7 mouse cellular contexts compared by ENCODE assay signal in genomic region chr11:84179954-84180598, GRCm38 (mm10). TPM values are rescaled to one million over a fixed set of nuclear protein-coding genes. Genes with fewer than 3 reads are reported as not detected.
DNase-seq lines count a peak whose midpoint lies in the region; ATAC-seq and TF ChIP-seq lines count a peak whose summit lies in the region.

No protein-coding gene starts in this region.

- no peaks in the 10 kb centered on the region for H3K9me3 ChIP-seq in embryonic facial prominence, embryonic 10.5 days
- no peaks in the 10 kb centered on the region for H3K9me3 ChIP-seq in limb, embryonic 13.5 days
- no peaks in the 10 kb centered on the region for H3K9me3 ChIP-seq in midbrain, embryonic 15.5 days

- H3K79me2 ChIP-seq in heart, adult 2 months (replicated peaks; ENCODE audit: control insufficient read depth, insufficient read depth, low read length) = 0 out of 2 replicates have a peak, but pooled peaks cover 1% of the 10 kb centered on the region

- no peak for TF ChIP-seq POLR2A in heart, adult 2 months (IDR thresholded peaks at IDR 0.05; ENCODE audit: insufficient read depth, low read depth, low read length)
- no peak for TF ChIP-seq POLR2A in spleen, adult 2 months (IDR thresholded peaks at IDR 0.05; ENCODE audit: low read depth, low read length)

- peak overlapping the region; percentile 80 for H3K4me3 ChIP-seq in embryonic facial prominence, embryonic 10.5 days
- H3K4me3 ChIP-seq in heart, adult 2 months = peak overlapping the region; percentile 88
- H3K4me3 ChIP-seq in limb, embryonic 13.5 days = peak overlapping the region; percentile 78
- H3K4me3 ChIP-seq in midbrain, embryonic 15.5 days = peak overlapping the region; percentile 62
- peak overlapping the region; percentile 77 for H3K4me3 ChIP-seq in spleen, adult 2 months (ENCODE audit: extremely low read depth, insufficient read depth, insufficient read length)

- under 1% methylated on average over 44 of the region's 44 CpGs for WGBS in embryonic facial prominence, embryonic 10.5 days
- under 1% methylated on average over 41 of the region's 44 CpGs for whole genome bisulfite sequencing in heart, adult 2 months
- 0% methylated on average over 33 of the region's 44 CpGs for WGBS in limb, embryonic 13.5 days
- WGBS in midbrain, embryonic 15.5 days = under 1% methylated on average over 43 of the region's 44 CpGs
- WGBS in spleen, adult 2 months = under 1% methylated on average over 44 of the region's 44 CpGs

- peak; percentile 65 for TF ChIP-seq CTCF in heart, adult 2 months (IDR thresholded peaks at IDR 0.05)
- no peak for TF ChIP-seq CTCF in spleen, adult 2 months (IDR thresholded peaks at IDR 0.05; ENCODE audit: extremely low read depth, insufficient read depth, insufficient read length, insufficient replicate concordance)

- peaks cover 29% of the 10 kb centered on the region for H3K4me1 ChIP-seq in embryonic facial prominence, embryonic 10.5 days
- H3K4me1 ChIP-seq in heart, adult 2 months (ENCODE audit: control insufficient read depth, insufficient read depth, low read length) = no peaks in the 10 kb centered on the region; the same call in 1 of the 2 replicates
- peaks cover 19% of the 10 kb centered on the region for H3K4me1 ChIP-seq in limb, embryonic 13.5 days
- peaks cover 29% of the 10 kb centered on the region for H3K4me1 ChIP-seq in midbrain, embryonic 15.5 days
- no peaks in the 10 kb centered on the region for H3K4me1 ChIP-seq in spleen, adult 2 months (ENCODE audit: control insufficient read depth, insufficient read depth, insufficient read length)

- peak overlapping the region; percentile 77 for H3K9ac ChIP-seq in heart, adult 2 months (ENCODE audit: low read depth, low read length)
- H3K9ac ChIP-seq in limb, embryonic 13.5 days = peak overlapping the region; percentile 84
- peak overlapping the region; percentile 80 for H3K9ac ChIP-seq in midbrain, embryonic 15.5 days

- peaks cover 3% of the 10 kb centered on the region; the same call in 1 of the 2 replicates for H3K36me3 ChIP-seq in embryonic facial prominence, embryonic 10.5 days (replicated peaks)
- no peaks in the 10 kb centered on the region; the same call in 1 of the 2 replicates for H3K36me3 ChIP-seq in heart, adult 2 months (ENCODE audit: control insufficient read depth, insufficient read depth, low read length)
- H3K36me3 ChIP-seq in limb, embryonic 13.5 days = no peaks in the 10 kb centered on the region
- no peaks in the 10 kb centered on the region for H3K36me3 ChIP-seq in midbrain, embryonic 15.5 days (replicated peaks)
- no peaks in the 10 kb centered on the region for H3K36me3 ChIP-seq in spleen, adult 2 months (ENCODE audit: control insufficient read depth, insufficient read depth, low read length)

- peak overlapping the region; percentile 78 for H3K4me2 ChIP-seq in limb, embryonic 13.5 days (replicated peaks)
- peak overlapping the region; percentile 79 for H3K4me2 ChIP-seq in midbrain, embryonic 15.5 days

- TF ChIP-seq EP300 in heart, adult 2 months (IDR thresholded peaks at IDR 0.05; ENCODE audit: insufficient read depth, low read depth, low read length) = no peak

- 0 out of 2 replicates have a peak, but pooled peaks cover 5% of the 10 kb centered on the region for H3K27me3 ChIP-seq in embryonic facial prominence, embryonic 10.5 days (replicated peaks; ENCODE audit: low read depth, poor library complexity, severe bottlenecking)
- no peaks in the 10 kb centered on the region for H3K27me3 ChIP-seq in heart, adult 2 months (ENCODE audit: control insufficient read depth, insufficient read depth, low read length)
- no peaks in the 10 kb centered on the region for H3K27me3 ChIP-seq in limb, embryonic 13.5 days
- H3K27me3 ChIP-seq in midbrain, embryonic 15.5 days (replicated peaks) = no peaks in the 10 kb centered on the region
- H3K27me3 ChIP-seq in spleen, adult 2 months (ENCODE audit: control insufficient read depth, insufficient read depth, low read length) = no peaks in the 10 kb centered on the region

- peak overlapping the region; percentile 94 for H3K27ac ChIP-seq in embryonic facial prominence, embryonic 10.5 days (replicated peaks)
- H3K27ac ChIP-seq in heart, adult 2 months = peak overlapping the region; percentile 71
- H3K27ac ChIP-seq in limb, embryonic 13.5 days = peak overlapping the region; percentile 90
- peak overlapping the region; percentile 90 for H3K27ac ChIP-seq in midbrain, embryonic 15.5 days
- peak overlapping the region; percentile 72 for H3K27ac ChIP-seq in spleen, adult 2 months (ENCODE audit: insufficient read depth, low read length)

- intact Hi-C loops in heart, adult 2 months (cut with DNase I) = loop anchor here (2.0 kb wide), 1 partner anchor 51 kb away; the partner anchor contains the start of genes Acaca and Tada2a

- ATAC-seq in limb, embryonic 13.5 days (ENCODE audit: low FRiP score, low read depth) = peak; percentile 60
- ATAC-seq in midbrain, embryonic 15.5 days (replicated peaks) = peak; percentile 67

- DNase-seq in adrenal gland, adult 8-10 months = peak; percentile 74
- DNase-seq in embryonic facial prominence, embryonic 10.5 days (ENCODE audit: low spot score) = peak; percentile 86
- DNase-seq in heart, adult 2 months = peak; percentile 79
- DNase-seq in kidney, adult 8-10 months = peak; percentile 68
- DNase-seq in spleen, adult 2 months (ENCODE audit: low read depth in 1 of 2, low spot score in 2 of 2) = peak; percentile 51 to 54

RNA-seq across cellular contexts. Expression of gene Gm11437, which starts 12.8 kb away (rescaled TPM):
- under 1 TPM in 1 of 4 experiments, not detected in 3; 0.38 TPM for total RNA-seq in adrenal gland, adult 8-10 months (2022)
- polyA plus RNA-seq in embryonic facial prominence, embryonic 10.5 days (2016; fragmentation: Nextera tagmentation; extraction: Ambion mirVana) = not detected in 2 replicates
- not detected for total RNA-seq in heart, adult 2 months (2021)
- polyA plus RNA-seq in heart, adult 2 months (2012; rRNA removed) = not detected in 2 replicates
- not detected in 2 replicates for polyA plus RNA-seq in limb, embryonic 13.5 days (2015; fragmentation: Nextera tagmentation; extraction: Ambion mirVana)
- polyA plus RNA-seq in midbrain, embryonic 15.5 days (2015; fragmentation: Nextera tagmentation; extraction: Ambion mirVana) = 0.14 and 0.31 TPM in 2 replicates
- not detected in 2 replicates for polyA plus RNA-seq in spleen, adult 2 months (2012; rRNA removed)

RNA-seq across cellular contexts. Expression of gene Acaca, which starts 50.6 kb away (rescaled TPM):
- 100 to 1,000 TPM in 3 of 4 experiments, 10 to 100 TPM in 1; 81.4 to 339 (median 190) TPM for total RNA-seq in adrenal gland, adult 8-10 months (2022)
- polyA plus RNA-seq in embryonic facial prominence, embryonic 10.5 days (2016; fragmentation: Nextera tagmentation; extraction: Ambion mirVana) = 21.7 and 26.2 TPM in 2 replicates
- total RNA-seq in heart, adult 2 months (2021) = 10 to 100 TPM; 19.4 to 20.0 TPM
- 25.0 and 25.9 TPM in 2 replicates for polyA plus RNA-seq in heart, adult 2 months (2012; rRNA removed)
- 18.1 and 19.7 TPM in 2 replicates for polyA plus RNA-seq in limb, embryonic 13.5 days (2015; fragmentation: Nextera tagmentation; extraction: Ambion mirVana)
- polyA plus RNA-seq in midbrain, embryonic 15.5 days (2015; fragmentation: Nextera tagmentation; extraction: Ambion mirVana) = 28.8 and 32.6 TPM in 2 replicates
- 3.9 and 4.0 TPM in 2 replicates for polyA plus RNA-seq in spleen, adult 2 months (2012; rRNA removed)

RNA-seq across cellular contexts. Expression of gene Tada2a, which starts 50.7 kb away (rescaled TPM):
- total RNA-seq in adrenal gland, adult 8-10 months (2022) = 10 to 100 TPM; 13.6 to 33.0 (median 22.9) TPM
- polyA plus RNA-seq in embryonic facial prominence, embryonic 10.5 days (2016; fragmentation: Nextera tagmentation; extraction: Ambion mirVana) = 41.3 TPM in 2 replicates
- 1 to 10 TPM; 6.2 to 6.4 TPM for total RNA-seq in heart, adult 2 months (2021)
- 4.6 and 8.4 TPM in 2 replicates for polyA plus RNA-seq in heart, adult 2 months (2012; rRNA removed)
- polyA plus RNA-seq in limb, embryonic 13.5 days (2015; fragmentation: Nextera tagmentation; extraction: Ambion mirVana) = 46.3 and 47.3 TPM in 2 replicates
- polyA plus RNA-seq in midbrain, embryonic 15.5 days (2015; fragmentation: Nextera tagmentation; extraction: Ambion mirVana) = 30.8 and 33.5 TPM in 2 replicates
- 2.5 and 2.8 TPM in 2 replicates for polyA plus RNA-seq in spleen, adult 2 months (2012; rRNA removed)

Comparison
In these comparisons a context has a peak if more than half of its experiments do, and no peak if none do; other contexts are left out.
1. Peak in every context shown above with its lines: DNase-seq, ATAC-seq, H3K4me3 ChIP-seq and H3K27ac ChIP-seq.